Mouse (Mus musculus): Measurements from ENCODE around the gene Nsmce3. TPM values are rescaled to one million over a fixed set of nuclear protein-coding genes. Genes with fewer than 3 reads are reported as not detected.

The Nsmce3 gene
- total and polyA plus RNA-seq, 3 experiments, result 6.4 to 9.1 (median 7.7) TPM

GRCm38 (mm10) chr7:64900249-64900648 lies 27.5 kb upstream of the Nsmce3 start:
- no peaks in the 10 kb centered on the region for H3K27me3 ChIP-seq (replicated peaks)
- DNase-seq (ENCODE audit: extremely low read depth), result no peak

GRCm38 (mm10) chr7:64896587-64896986 lies 23.8 kb upstream of the Nsmce3 start:
- Histone ChIP-seq H3K27me3 (replicated peaks) (no peaks in the 10 kb centered on the region), H3K4me2 (ENCODE audit: insufficient read depth, low read depth, poor library complexity, severe bottlenecking) (no peak overlapping the region), H3K9ac (ENCODE audit: insufficient read depth, low read depth) (no peak overlapping the region), H3K9me3 (replicated peaks; ENCODE audit: low read length) (no peaks in the 10 kb centered on the region), H3K4me3 (replicated peaks in 1 of 3; ENCODE audit: low read depth in 2 of 3, low read length in 2 of 3, poor library complexity in 1 of 3) (no peak overlapping the region), H3K27ac (ENCODE audit: insufficient read depth, low read depth) (no peak overlapping the region), H3K4me1 (ENCODE audit: control insufficient read depth in 1 of 2, insufficient read depth in 2 of 2) (no peaks in the 10 kb centered on the region), H3K36me3 (replicated peaks in 1 of 2; ENCODE audit: control insufficient read depth in 1 of 2, insufficient read depth in 1 of 2, low read length in 1 of 2) (no peaks in the 10 kb centered on the region), H3K79me2 (replicated peaks; ENCODE audit: control insufficient read depth, extremely low read depth, insufficient read depth, poor library complexity, severe bottlenecking) (no peaks in the 10 kb centered on the region)
- dilution Hi-C loops (cut with MboI; ENCODE audit: extremely low pct_ligation_motif_present, extremely low pct_unique_long_range_greater_than_20kb, low sequenced_read_pairs), result no loop called here
- no peak for DNase-seq (ENCODE audit: extremely low read depth)
- TF ChIP-seq NELFE (IDR thresholded peaks at IDR 0.05; ENCODE audit: low read depth, low read length), result no peak
- TF ChIP-seq TBP (conservative IDR thresholded peaks at IDR 0.05; ENCODE audit: low read depth, low read length), result no peak
- no peak for TF ChIP-seq USF1 (IDR thresholded peaks at IDR 0.05; ENCODE audit: low read depth, low read length)
- TF ChIP-seq NRF1 (IDR thresholded peaks at IDR 0.05; ENCODE audit: low read depth, low read length), result no peak
- no peak for TF ChIP-seq EP300 (IDR thresholded peaks at IDR 0.05; ENCODE audit: low read length)
- no peak for TF ChIP-seq CTCF (conservative IDR thresholded peaks at IDR 0.05 in 1 of 2, IDR thresholded peaks at IDR 0.05 in 1 of 2; ENCODE audit: low read depth in 2 of 2, low read length in 2 of 2)
- no peak for TF ChIP-seq E2F4 (IDR thresholded peaks at IDR 0.05; ENCODE audit: insufficient replicate concordance, low read depth, low read length)
- no peak for TF ChIP-seq ZNF384 (IDR thresholded peaks at IDR 0.05; ENCODE audit: low read depth, low read length)
- no peak for TF ChIP-seq MAZ (IDR thresholded peaks at IDR 0.05; ENCODE audit: low read depth, low read length)
- in situ Hi-C loops (cut with MboI; ENCODE audit: low pct_ligation_motif_present, low pct_unique_long_range_greater_than_20kb, low sequenced_read_pairs), result no loop called here

More at GRCm38 (mm10) chr7:64900249-64900648, 27.5 kb upstream of the Nsmce3 start:
- H3K36me3 ChIP-seq (replicated peaks in 1 of 2; ENCODE audit: control insufficient read depth in 1 of 2, insufficient read depth in 1 of 2, low read length in 1 of 2), result no peaks in the 10 kb centered on the region
- in situ Hi-C loops (cut with MboI; ENCODE audit: low pct_ligation_motif_present, low pct_unique_long_range_greater_than_20kb, low sequenced_read_pairs) (no loop called here), dilution Hi-C loops (cut with MboI; ENCODE audit: extremely low pct_ligation_motif_present, extremely low pct_unique_long_range_greater_than_20kb, low sequenced_read_pairs) (no loop called here)
- no peaks in the 10 kb centered on the region for H3K79me2 ChIP-seq (replicated peaks; ENCODE audit: control insufficient read depth, extremely low read depth, insufficient read depth, poor library complexity, severe bottlenecking)
- H3K27ac ChIP-seq (ENCODE audit: insufficient read depth, low read depth), result no peak overlapping the region
- TF ChIP-seq MAZ (IDR thresholded peaks at IDR 0.05; ENCODE audit: low read depth, low read length) (no peak), MAFK (IDR thresholded peaks at IDR 0.05; ENCODE audit: insufficient replicate concordance, low read length) (no peak), MYC (IDR thresholded peaks at IDR 0.05; ENCODE audit: low read depth, low read length) (no peak), ETS1 (conservative IDR thresholded peaks at IDR 0.05; ENCODE audit: low read depth, low read length) (no peak), KAT2A (IDR thresholded peaks at IDR 0.05; ENCODE audit: insufficient replicate concordance, low read length) (no peak), RCOR1 (conservative IDR thresholded peaks at IDR 0.05; ENCODE audit: low read depth, low read length) (no peak), JUN (IDR thresholded peaks at IDR 0.05; ENCODE audit: insufficient read depth, low read depth, low read length) (no peak), ELF1 (IDR thresholded peaks at IDR 0.05; ENCODE audit: low read depth, low read length) (no peak), ZMIZ1 (IDR thresholded peaks at IDR 0.05; ENCODE audit: low read depth, low read length) (no peak), NELFE (IDR thresholded peaks at IDR 0.05; ENCODE audit: low read depth, low read length) (no peak), USF2 (conservative IDR thresholded peaks at IDR 0.05; ENCODE audit: low read depth, low read length) (no peak), RAD21 (IDR thresholded peaks at IDR 0.05; ENCODE audit: low read depth, low read length) (no peak), HCFC1 (IDR thresholded peaks at IDR 0.05; ENCODE audit: low read depth, low read length) (no peak), JUND (conservative IDR thresholded peaks at IDR 0.05; ENCODE audit: low read depth, low read length) (no peak), BHLHE40 (IDR thresholded peaks at IDR 0.05; ENCODE audit: low read depth, low read length) (no peak), USF1 (IDR thresholded peaks at IDR 0.05; ENCODE audit: low read depth, low read length) (no peak), CTCF (conservative IDR thresholded peaks at IDR 0.05 in 1 of 2, IDR thresholded peaks at IDR 0.05 in 1 of 2; ENCODE audit: low read depth in 2 of 2, low read length in 2 of 2) (no peak), MAX (IDR thresholded peaks at IDR 0.05; ENCODE audit: low read length) (no peak), CHD1 (IDR thresholded peaks at IDR 0.05; ENCODE audit: low read depth, low read length) (no peak), ZNF384 (IDR thresholded peaks at IDR 0.05; ENCODE audit: low read depth, low read length) (no peak)
- no peak overlapping the region for H3K9ac ChIP-seq (ENCODE audit: insufficient read depth, low read depth)
- H3K4me1 ChIP-seq (ENCODE audit: control insufficient read depth in 1 of 2, insufficient read depth in 2 of 2), result no peaks in the 10 kb centered on the region
- no peaks in the 10 kb centered on the region for H3K9me3 ChIP-seq (replicated peaks; ENCODE audit: low read length)
- H3K4me3 ChIP-seq (replicated peaks in 1 of 3; ENCODE audit: low read depth in 2 of 3, low read length in 2 of 3, poor library complexity in 1 of 3), result no peak overlapping the region
- no peak overlapping the region for H3K4me2 ChIP-seq (ENCODE audit: insufficient read depth, low read depth, poor library complexity, severe bottlenecking)
